Mouse (Mus musculus) left cerebral cortex, adult 9 months (tissue): ENCODE results near the gene Gimap4.

ENCODE experiments used
- DNase-seq, 2 experiments: peaks; one replicate each; pipeline ENCODE4 v3.0.0; 2022; ENCODE audit warnings: low spot score in 2 of 2

Gene Gimap4

GRCm38 (mm10) chr6:48700251-48701075 is 16.1 kb downstream of the Gimap4 start:
- no peak for DNase-seq

GRCm38 (mm10) chr6:48702146-48702545 is 17.8 kb downstream of the Gimap4 start:
- DNase-seq, result no peak

DNA sequence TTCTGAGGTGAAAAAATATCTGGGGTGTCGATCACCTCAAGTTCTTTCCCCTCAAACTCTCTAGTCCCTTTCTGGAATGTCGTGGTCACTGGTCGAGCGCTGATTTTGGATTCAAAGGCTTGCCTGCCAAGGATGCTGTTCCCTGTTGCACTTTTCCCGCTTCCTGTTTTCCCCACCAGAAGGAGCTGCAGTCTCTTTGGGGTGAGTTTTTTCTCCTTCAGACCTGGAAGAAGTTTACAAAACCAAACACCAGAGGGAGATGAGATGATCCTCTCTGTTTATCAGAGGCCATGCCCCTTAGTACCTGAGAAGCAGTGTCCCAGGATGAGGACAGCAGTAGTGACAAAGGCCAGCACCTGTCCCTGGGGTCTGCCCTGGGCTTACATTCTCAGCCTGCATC is 18.3 kb downstream of the Gimap4 start:
- DNase-seq, result no peak

DNA sequence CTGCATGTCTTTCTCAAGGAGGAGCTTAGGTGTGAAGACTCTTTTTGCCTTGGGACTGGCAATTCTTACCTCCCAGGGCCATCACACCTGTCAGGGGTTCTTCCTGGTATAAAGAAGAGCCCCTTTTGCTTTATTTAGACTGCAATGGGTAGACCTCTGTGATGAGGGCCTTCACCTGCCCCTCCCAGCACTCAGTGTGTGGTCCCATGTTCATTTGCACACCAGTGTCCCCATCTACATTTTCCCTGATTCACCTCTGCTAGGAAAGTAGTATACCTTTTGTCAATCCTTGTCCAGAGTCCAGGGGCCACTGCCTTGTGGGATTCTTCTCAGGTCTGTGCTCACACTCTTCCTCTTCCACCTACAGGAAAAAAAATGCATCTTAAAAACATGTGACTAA is 19.8 kb downstream of the Gimap4 start:
- DNase-seq, result no peak

DNA sequence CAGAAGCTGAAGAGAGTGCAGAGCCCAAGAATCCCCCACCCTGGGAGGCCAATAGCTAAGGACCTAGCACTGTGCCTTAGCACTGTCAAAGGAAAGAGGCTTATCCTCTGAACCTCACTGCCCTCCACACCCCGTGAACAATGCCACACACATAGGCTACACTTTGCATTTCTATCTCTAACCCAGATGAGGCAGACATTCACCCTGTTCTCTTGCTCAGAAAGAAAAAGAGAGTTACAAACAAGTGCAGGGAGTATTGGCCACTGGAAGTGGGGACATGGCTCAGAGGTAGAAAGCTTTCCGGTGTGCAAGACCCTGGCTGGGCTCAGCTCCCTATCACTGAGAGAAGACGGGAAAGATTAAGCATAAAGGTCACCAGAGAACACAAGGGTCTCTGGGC is 21.8 kb downstream of the Gimap4 start:
- DNase-seq, result no peak

DNA sequence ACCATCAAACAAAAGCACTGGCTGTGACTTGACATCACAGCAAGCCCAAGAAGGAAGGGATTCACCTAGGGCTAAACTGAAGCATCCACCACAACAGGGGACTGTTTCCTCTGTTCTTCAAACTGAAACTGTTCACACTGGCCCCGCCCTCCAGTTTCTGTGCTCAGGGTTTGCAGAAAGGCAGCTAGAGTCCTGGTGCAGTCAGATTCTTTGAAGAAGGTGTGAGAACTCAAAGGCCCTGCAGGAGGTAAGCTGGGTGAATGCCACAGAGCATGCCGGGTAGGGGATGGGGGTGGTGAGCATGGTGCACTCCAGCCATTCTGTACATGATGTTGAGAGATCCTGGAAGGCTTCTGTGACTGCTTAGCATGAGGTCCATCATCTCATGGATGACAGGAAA is 34.1 kb downstream of the Gimap4 start, which contains the start of the genes Gm28053 and Gimap7:
TSS of gene Gm28053 (plus strand) at position 153 of the 400 bp plus-strand sequence.
TSS of gene Gimap7 (plus strand) at position 167 of the 400 bp plus-strand sequence.
- no peak for DNase-seq

GRCm38 (mm10) chr6:48720326-48720725 is 36.0 kb downstream of the Gimap4 start:
- DNase-seq, result no peak

- no peak for DNase-seq
These were observed 39.1 kb downstream of the Gimap4 start for GRCm38 (mm10) chr6:48723468-48723867.

DNA sequence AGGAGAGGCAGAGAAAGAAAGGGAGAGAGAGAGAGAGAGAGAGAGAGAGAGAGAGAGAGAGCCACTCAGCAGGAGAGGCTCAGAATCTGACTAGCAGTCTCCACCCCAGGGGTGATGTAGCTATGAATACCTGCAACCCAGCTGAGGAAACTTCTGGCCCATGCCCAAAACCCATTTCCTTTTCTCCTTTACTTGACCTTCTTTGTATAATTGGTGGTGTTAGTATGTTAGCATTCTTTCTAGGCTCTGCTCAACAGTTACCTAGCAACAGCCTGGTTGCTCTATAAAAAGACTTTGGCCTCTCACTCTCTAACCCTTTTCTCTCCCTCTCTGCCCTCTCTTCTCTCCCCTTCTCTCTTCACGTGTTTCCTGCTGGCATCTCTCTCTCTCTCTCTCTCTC is 41.1 kb downstream of the Gimap4 start:
- DNase-seq, result peak; percentile 32 to 52

GRCm38 (mm10) chr6:48727761-48728160 is 43.4 kb downstream of the Gimap4 start:
- no peak for DNase-seq

- no peak for DNase-seq
These were observed 48.5 kb downstream of the Gimap4 start for GRCm38 (mm10) chr6:48732864-48733304.

DNA sequence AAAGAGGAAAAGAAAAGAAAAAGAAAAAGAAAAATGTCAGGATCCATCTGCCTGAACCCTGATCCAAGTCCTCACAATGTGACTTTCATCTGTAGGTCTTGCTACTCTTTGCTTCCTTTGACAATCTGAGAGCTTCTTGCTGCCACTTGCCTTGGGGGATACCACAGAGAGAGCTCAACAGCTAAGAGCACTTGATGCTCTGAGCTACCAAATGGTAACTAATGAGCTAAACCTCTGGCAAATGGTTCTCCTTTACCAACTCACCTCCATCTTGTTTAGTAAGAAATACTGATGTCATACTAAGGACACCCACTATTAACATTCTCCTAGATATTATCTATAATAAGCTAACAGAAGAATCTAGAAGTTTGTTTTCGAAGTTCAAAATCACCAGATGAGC is 49.3 kb downstream of the Gimap4 start:
- DNase-seq, result no peak

- DNase-seq, result no peak
These were observed 52.7 kb downstream of the Gimap4 start for GRCm38 (mm10) chr6:48737053-48737452.

DNA sequence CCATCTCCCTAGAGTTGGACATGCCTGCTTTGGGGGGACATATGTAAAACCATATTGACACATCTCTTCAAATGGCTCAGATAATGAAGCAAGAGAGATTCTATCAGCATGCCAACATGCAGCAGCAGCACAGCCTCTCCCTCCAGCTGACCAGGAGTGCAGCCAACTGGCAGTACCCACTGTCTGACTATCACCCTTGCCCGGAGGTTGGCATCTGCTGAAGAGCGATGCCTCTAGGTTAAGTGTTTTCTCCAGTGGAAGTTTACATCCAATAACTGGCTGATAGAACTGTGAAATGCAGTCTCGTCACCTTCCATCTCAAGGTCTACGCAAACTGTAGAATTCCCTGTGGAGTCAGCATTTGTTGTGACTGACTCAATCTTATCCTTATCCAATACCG is 53.3 kb downstream of the Gimap4 start:
- no peak for DNase-seq

DNA sequence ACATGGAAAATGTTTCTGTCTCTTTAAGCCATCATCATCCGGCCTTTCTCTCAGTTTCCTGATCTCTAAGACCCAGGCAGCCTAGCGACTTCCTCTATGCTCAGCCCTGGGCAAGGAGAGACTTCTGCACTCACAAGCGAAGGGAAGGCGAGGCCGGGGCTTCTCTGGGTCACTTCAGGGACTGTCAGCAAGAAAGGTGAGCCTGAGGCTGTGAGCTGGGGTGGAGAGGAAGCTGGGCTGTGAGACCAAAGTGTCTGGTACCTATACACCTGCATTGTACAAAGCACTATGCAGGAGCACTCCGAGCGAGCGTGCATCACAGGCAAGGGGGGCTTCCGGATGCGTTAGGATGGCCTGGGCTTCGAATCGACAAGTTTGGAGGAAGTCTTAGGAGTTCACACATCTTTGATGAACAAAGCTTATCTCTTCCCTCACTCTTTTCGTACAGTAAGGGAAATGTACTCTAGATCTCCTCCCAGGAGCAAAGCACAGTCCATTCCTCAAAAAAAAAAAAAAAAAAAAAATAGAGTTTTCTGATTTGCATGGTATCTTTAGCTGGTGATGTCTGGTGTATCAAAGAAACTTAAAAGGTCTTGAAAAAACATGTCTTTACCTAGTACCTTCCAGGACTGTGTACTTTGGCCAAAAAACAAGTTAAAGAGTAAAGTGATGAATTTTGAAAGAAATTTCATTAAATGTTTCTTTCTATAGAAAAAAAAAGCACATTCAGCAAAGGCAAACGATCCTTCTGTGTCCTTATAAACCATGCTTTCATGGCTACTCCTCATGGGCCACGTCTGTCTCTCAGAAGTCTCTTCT is 54.8 kb downstream of the Gimap4 start, which contains the start of gene Gimap1:
TSS of gene Gimap1 (plus strand) at position 94 of the 819 bp plus-strand sequence.
- no peak for DNase-seq

- no peak for DNase-seq
These were observed 55.4 kb downstream of the Gimap4 start for GRCm38 (mm10) chr6:48739780-48740055.

GRCm38 (mm10) chr6:48740501-48741169 is 56.3 kb downstream of the Gimap4 start:
- no peak for DNase-seq

- DNase-seq, result no peak
These were observed 56.9 kb downstream of the Gimap4 start for GRCm38 (mm10) chr6:48741273-48741672.
